Comparison of ENCODE assay signal across 24 mouse cellular contexts in genomic region chr12:116394327-116394726, GRCm38 (mm10). TPM values are rescaled to one million over a fixed set of nuclear protein-coding genes. Genes with fewer than 3 reads are reported as not detected.
DNase-seq lines count a peak whose midpoint lies in the region; ATAC-seq and TF ChIP-seq lines count a peak whose summit lies in the region.
"Had no signal": no experiment of that assay in that cellular context is flagged by ENCODE, and none has a peak within 500 bp of the region (broad histone marks: within the 10 kb centered on the region; RNA-seq: fewer than 3 reads in every experiment).

No protein-coding gene starts in this region.

- no peak overlapping the region for H3K27ac ChIP-seq in kidney, adult 2 months (ENCODE audit: insufficient read depth, low read depth, low read length)
- H3K27ac ChIP-seq in lung, postnatal 0 days (ENCODE audit: low read length) = no peak overlapping the region
- H3K27ac ChIP-seq: heart, embryonic 13.5 days; hindbrain, embryonic 12.5 days; midbrain, embryonic 15.5 days; neural tube, embryonic 13.5 days had no signal

- TF ChIP-seq EP300 in lung, postnatal 0 days (IDR thresholded peaks at IDR 0.05) = no peak

- no peak for ATAC-seq in lung, postnatal 0 days
- no peak for ATAC-seq in erythroblast, adult 5-6 weeks (replicated peaks; ENCODE audit: low FRiP score, poor library complexity, severe bottlenecking)
- ATAC-seq: forebrain, postnatal 0 days; midbrain, embryonic 15.5 days had no signal

- H3K36me3 ChIP-seq in kidney, adult 2 months (ENCODE audit: control insufficient read depth, insufficient read depth, low read length) = no peaks in the 10 kb centered on the region
- no peaks in the 10 kb centered on the region for H3K36me3 ChIP-seq in lung, postnatal 0 days (ENCODE audit: insufficient read depth, low read length)
- H3K36me3 ChIP-seq: hindbrain, embryonic 12.5 days; midbrain, embryonic 15.5 days; neural tube, embryonic 13.5 days had no signal

- no peak for TF ChIP-seq POLR2A in kidney, adult 2 months (IDR thresholded peaks at IDR 0.05; ENCODE audit: low read depth, low read length)

- no peak overlapping the region for H3K4me3 ChIP-seq in kidney, adult 2 months (ENCODE audit: insufficient read depth, low read depth, low read length)
- no peak overlapping the region for H3K4me3 ChIP-seq in lung, postnatal 0 days (ENCODE audit: low read depth, low read length)
- H3K4me3 ChIP-seq: heart, embryonic 13.5 days; hindbrain, embryonic 12.5 days; midbrain, embryonic 15.5 days; myocyte; neural tube, embryonic 13.5 days had no signal

- no peaks in the 10 kb centered on the region for H3K4me1 ChIP-seq in kidney, adult 2 months (ENCODE audit: control insufficient read depth, insufficient read depth, low read length)
- no peaks in the 10 kb centered on the region for H3K4me1 ChIP-seq in lung, postnatal 0 days (ENCODE audit: insufficient read depth, low read depth, low read length)
- H3K4me1 ChIP-seq: hindbrain, embryonic 12.5 days; midbrain, embryonic 15.5 days; neural tube, embryonic 13.5 days had no signal

- H3K9ac ChIP-seq in lung, postnatal 0 days (replicated peaks; ENCODE audit: low read depth) = no peak overlapping the region
- H3K9ac ChIP-seq: forebrain, postnatal 0 days; heart, embryonic 13.5 days; hindbrain, embryonic 12.5 days; midbrain, embryonic 15.5 days; neural tube, embryonic 13.5 days had no signal

- H3K4me2 ChIP-seq in lung, postnatal 0 days (replicated peaks; ENCODE audit: low read depth, low read length) = no peak overlapping the region
- H3K4me2 ChIP-seq: heart, embryonic 13.5 days; hindbrain, embryonic 12.5 days; midbrain, embryonic 15.5 days; neural tube, embryonic 13.5 days had no signal

- no peaks in the 10 kb centered on the region for H3K27me3 ChIP-seq in kidney, adult 2 months (replicated peaks; ENCODE audit: control insufficient read depth, insufficient read depth, low read length)
- no peaks in the 10 kb centered on the region for H3K27me3 ChIP-seq in lung, postnatal 0 days (replicated peaks; ENCODE audit: insufficient read depth, low read length)
- H3K27me3 ChIP-seq: heart, embryonic 13.5 days; hindbrain, embryonic 12.5 days; midbrain, embryonic 15.5 days; neural tube, embryonic 13.5 days had no signal

- TF ChIP-seq CTCF in kidney, adult 2 months (conservative IDR thresholded peaks at IDR 0.05; ENCODE audit: insufficient read depth, insufficient read length, low read depth, low read length) = 0 out of 2 replicates have a peak, but pooled peaks have one; percentile 7
- peak; percentile 23; the same call in 1 of the 2 replicates for TF ChIP-seq CTCF in lung, postnatal 0 days (IDR thresholded peaks at IDR 0.05)

- no peak for DNase-seq in kidney, adult 2 months
- DNase-seq in kidney, postnatal 25 days = no peak
- no peak for DNase-seq in lung, postnatal 0 days (ENCODE audit: low spot score)
- no peak for DNase-seq in lung, postnatal 14 days
- DNase-seq in R1 (ENCODE audit: low read depth, low spot score) = peak; percentile 6
- no peak for DNase-seq in left cerebral cortex, postnatal 14 days (ENCODE audit: low spot score in 2 of 2)
- DNase-seq: adrenal gland, postnatal 36 days; cerebellum, adult 9-10 months; forebrain, postnatal 0 days; gastrocnemius, postnatal 25 days; heart, adult 18-20 months; kidney, adult 18-20 months; kidney, postnatal 14 days; left cerebral cortex, postnatal 4 days; lung, adult 2 months; lung, postnatal 36 days; retina, postnatal 1 day; right cerebral cortex, postnatal 4 days had no signal

- intact Hi-C loops in left cerebral cortex, postnatal 14 days (cut with DNase I) = no loop called here

- WGBS in kidney, adult 2 months = 86% methylated on average over 2 of the region's 2 CpGs
- 59% methylated on average over 2 of the region's 2 CpGs for WGBS in lung, postnatal 0 days

- H3K9me3 ChIP-seq in lung, postnatal 0 days (ENCODE audit: low read length) = no peaks in the 10 kb centered on the region
- H3K9me3 ChIP-seq: heart, embryonic 13.5 days; hindbrain, embryonic 12.5 days; midbrain, embryonic 15.5 days; neural tube, embryonic 13.5 days had no signal

RNA-seq across cellular contexts. Expression of gene Ncapg2, which starts 10.9 kb away (rescaled TPM):
- polyA plus RNA-seq in kidney, adult 2 months (2012; rRNA removed) = 0.73 and 0.89 TPM in 2 replicates
- 3.4 and 4.5 TPM in 2 replicates for polyA plus RNA-seq in lung, postnatal 0 days (2015; fragmentation: Nextera tagmentation; extraction: Ambion mirVana)
- total RNA-seq in erythroblast, adult 5-6 weeks (2015; ENCODE audit: low replicate concordance) = 52.2 and 57.3 TPM in 2 replicates
- total RNA-seq in erythroblast, adult 5-6 weeks (2017; ENCODE audit: low replicate concordance) = 100 and 123 TPM in 2 replicates
- total RNA-seq in left cerebral cortex, postnatal 14 days (2021) = 1 to 10 TPM; 4.7 to 6.4 TPM

Comparison
In these comparisons a context has a peak if more than half of its experiments do, and no peak if none do; other contexts are left out.
1. RNA of gene Ncapg2, which starts 10.9 kb away (total RNA-seq): 52.2 to 123 TPM in erythroblast, adult 5-6 weeks; 4.7 to 6.4 TPM in left cerebral cortex, postnatal 14 days; every median in the first group is over 4 times any median in the second.